Mouse (Mus musculus): ENCODE data around the gene Rgl1. TPM values are rescaled to one million over a fixed set of nuclear protein-coding genes. Genes with fewer than 3 reads are reported as not detected.

Rgl1 gene
- polyA plus RNA-seq, 1 experiment from 2014 or later: 28.6 TPM

- no peak overlapping the region for H3K9ac ChIP-seq (ENCODE audit: low read length)
- peak overlapping the region; percentile 78; the same call in 1 of the 2 replicates for H3K4me2 ChIP-seq (ENCODE audit: low read depth, low read length, severe bottlenecking)
- H3K4me1 ChIP-seq (replicated peaks; ENCODE audit: control insufficient read depth, insufficient read depth, low read length): peaks cover 5% of the 10 kb centered on the region; the same call in 1 of the 2 replicates
- H3K36me3 ChIP-seq (ENCODE audit: control insufficient read depth, insufficient read depth, low read length): no peaks in the 10 kb centered on the region; the same call in 1 of the 2 replicates
- H3K4me3 ChIP-seq (ENCODE audit: low read depth, low read length): peak overlapping the region; percentile 95; the same call in 1 of the 2 replicates
- WGBS: 10% methylated on average over 5 of the region's 5 CpGs
- DNase-seq (ENCODE audit: low spot score): peak; percentile 90
- ATAC-seq (replicated peaks; ENCODE audit: low FRiP score): peak; percentile 18; the same call in 1 of the 2 replicates
- no peaks in the 10 kb centered on the region for H3K9me3 ChIP-seq (ENCODE audit: control insufficient read depth, low read length)
- H3K27me3 ChIP-seq (ENCODE audit: control insufficient read depth, insufficient read depth, low read length): peaks cover 3% of the 10 kb centered on the region; the same call in 1 of the 2 replicates
- no peak overlapping the region for H3K27ac ChIP-seq (ENCODE audit: low read depth, low read length)
Measured at GRCm38 (mm10) chr1:152767749-152768488, 1.8 kb upstream of the Rgl1 start.

GRCm38 (mm10) chr1:152766804-152767748, 925 bp upstream of the Rgl1 start:
- Histone ChIP-seq H3K9me3 (ENCODE audit: control insufficient read depth, low read length) (no peaks in the 10 kb centered on the region), H3K9ac (ENCODE audit: low read length) (peak overlapping the region; percentile 92), H3K36me3 (ENCODE audit: control insufficient read depth, insufficient read depth, low read length) (no peaks in the 10 kb centered on the region; the same call in 1 of the 2 replicates), H3K27me3 (ENCODE audit: control insufficient read depth, insufficient read depth, low read length) (peaks cover 3% of the 10 kb centered on the region; the same call in 1 of the 2 replicates), H3K27ac (ENCODE audit: low read depth, low read length) (peak overlapping the region; percentile 71), H3K4me1 (replicated peaks; ENCODE audit: control insufficient read depth, insufficient read depth, low read length) (peaks cover 5% of the 10 kb centered on the region; the same call in 1 of the 2 replicates), H3K4me3 (ENCODE audit: low read depth, low read length) (peak overlapping the region; percentile 95), H3K4me2 (ENCODE audit: low read depth, low read length, severe bottlenecking) (peak overlapping the region; percentile 78)
- 1% methylated on average over 54 of the region's 60 CpGs for WGBS
- DNase-seq (ENCODE audit: low spot score) (no peak), ATAC-seq (replicated peaks; ENCODE audit: low FRiP score) (peak; percentile 72)

GRCm38 (mm10) chr1:152761791-152762190, 4.4 kb downstream of the Rgl1 start:
- Histone ChIP-seq H3K4me1 (replicated peaks; ENCODE audit: control insufficient read depth, insufficient read depth, low read length) (peaks cover 5% of the 10 kb centered on the region; the same call in 1 of the 2 replicates), H3K4me3 (ENCODE audit: low read depth, low read length) (no peak overlapping the region), H3K4me2 (ENCODE audit: low read depth, low read length, severe bottlenecking) (no peak overlapping the region), H3K9ac (ENCODE audit: low read length) (no peak overlapping the region), H3K27me3 (ENCODE audit: control insufficient read depth, insufficient read depth, low read length) (peaks cover 3% of the 10 kb centered on the region; the same call in 1 of the 2 replicates), H3K36me3 (ENCODE audit: control insufficient read depth, insufficient read depth, low read length) (no peaks in the 10 kb centered on the region), H3K9me3 (ENCODE audit: control insufficient read depth, low read length) (no peaks in the 10 kb centered on the region), H3K27ac (ENCODE audit: low read depth, low read length) (no peak overlapping the region)
- ATAC-seq (replicated peaks; ENCODE audit: low FRiP score) (no peak), DNase-seq (ENCODE audit: low spot score) (no peak)
- WGBS: 87% methylated on average over 2 of the region's 2 CpGs

GRCm38 (mm10) chr1:152750312-152750965, 15.7 kb downstream of the Rgl1 start, which contains the start of gene Apobec4:
TSS of gene Apobec4 (plus strand) at chr1:152750551.
- Histone ChIP-seq H3K4me3 (ENCODE audit: low read depth, low read length) (no peak within 1 kb of the TSS), H3K9ac (ENCODE audit: low read length) (no peak within 1 kb of the TSS), H3K9me3 (ENCODE audit: control insufficient read depth, low read length) (no peaks in the 10 kb centered on the region), H3K4me2 (ENCODE audit: low read depth, low read length, severe bottlenecking) (no peak within 1 kb of the TSS), H3K27me3 (ENCODE audit: control insufficient read depth, insufficient read depth, low read length) (no peaks in the 10 kb centered on the region), H3K27ac (ENCODE audit: low read depth, low read length) (no peak within 1 kb of the TSS), H3K36me3 (ENCODE audit: control insufficient read depth, insufficient read depth, low read length) (no peaks in the 10 kb centered on the region), H3K4me1 (replicated peaks; ENCODE audit: control insufficient read depth, insufficient read depth, low read length) (0 out of 2 replicates have a peak, but pooled peaks cover 2% of the 10 kb centered on the region)
- no peak for ATAC-seq (replicated peaks; ENCODE audit: low FRiP score)
- WGBS: 62% methylated on average over 13 of the region's 13 CpGs
- no peak for DNase-seq (ENCODE audit: low spot score)

- WGBS: 81% methylated on average over 9 of the region's 9 CpGs
- no peak for ATAC-seq (replicated peaks; ENCODE audit: low FRiP score)
- Histone ChIP-seq H3K4me1 (replicated peaks; ENCODE audit: control insufficient read depth, insufficient read depth, low read length) (0 out of 2 replicates have a peak, but pooled peaks cover 2% of the 10 kb centered on the region), H3K4me3 (ENCODE audit: low read depth, low read length) (no peak overlapping the region), H3K36me3 (ENCODE audit: control insufficient read depth, insufficient read depth, low read length) (no peaks in the 10 kb centered on the region), H3K27ac (ENCODE audit: low read depth, low read length) (no peak overlapping the region), H3K9ac (ENCODE audit: low read length) (no peak overlapping the region), H3K9me3 (ENCODE audit: control insufficient read depth, low read length) (no peaks in the 10 kb centered on the region), H3K27me3 (ENCODE audit: control insufficient read depth, insufficient read depth, low read length) (no peaks in the 10 kb centered on the region), H3K4me2 (ENCODE audit: low read depth, low read length, severe bottlenecking) (no peak overlapping the region)
- no peak for DNase-seq (ENCODE audit: low spot score)
Measured at GRCm38 (mm10) chr1:152749276-152749675, 16.9 kb downstream of the Rgl1 start.

- Histone ChIP-seq H3K27ac (ENCODE audit: low read depth, low read length) (no peak overlapping the region), H3K4me1 (replicated peaks; ENCODE audit: control insufficient read depth, insufficient read depth, low read length) (0 out of 2 replicates have a peak, but pooled peaks cover 2% of the 10 kb centered on the region), H3K9me3 (ENCODE audit: control insufficient read depth, low read length) (no peaks in the 10 kb centered on the region), H3K36me3 (ENCODE audit: control insufficient read depth, insufficient read depth, low read length) (no peaks in the 10 kb centered on the region), H3K4me3 (ENCODE audit: low read depth, low read length) (no peak overlapping the region), H3K4me2 (ENCODE audit: low read depth, low read length, severe bottlenecking) (no peak overlapping the region), H3K9ac (ENCODE audit: low read length) (no peak overlapping the region), H3K27me3 (ENCODE audit: control insufficient read depth, insufficient read depth, low read length) (no peaks in the 10 kb centered on the region)
- WGBS: 4% methylated on average over 5 of the region's 5 CpGs
- DNase-seq (ENCODE audit: low spot score): peak; percentile 82
- ATAC-seq (replicated peaks; ENCODE audit: low FRiP score): 0 out of 2 replicates have a peak, but pooled peaks have one; percentile 58
Measured at GRCm38 (mm10) chr1:152746426-152746825, 19.7 kb downstream of the Rgl1 start.

- no peaks in the 10 kb centered on the region for H3K27me3 ChIP-seq (ENCODE audit: control insufficient read depth, insufficient read depth, low read length)
- ATAC-seq (replicated peaks; ENCODE audit: low FRiP score) (no peak), DNase-seq (ENCODE audit: low spot score) (no peak)
- H3K9me3 ChIP-seq (ENCODE audit: control insufficient read depth, low read length): no peaks in the 10 kb centered on the region
- no peaks in the 10 kb centered on the region for H3K4me1 ChIP-seq (replicated peaks; ENCODE audit: control insufficient read depth, insufficient read depth, low read length)
- no peaks in the 10 kb centered on the region for H3K36me3 ChIP-seq (ENCODE audit: control insufficient read depth, insufficient read depth, low read length)
- H3K27ac ChIP-seq (ENCODE audit: low read depth, low read length): no peak overlapping the region
- H3K4me2 ChIP-seq (ENCODE audit: low read depth, low read length, severe bottlenecking): no peak overlapping the region
- 73% methylated on average over 15 of the region's 15 CpGs for WGBS
- no peak overlapping the region for H3K4me3 ChIP-seq (ENCODE audit: low read depth, low read length)
- H3K9ac ChIP-seq (ENCODE audit: low read length): no peak overlapping the region
Measured at GRCm38 (mm10) chr1:152743095-152743826, 22.9 kb downstream of the Rgl1 start.
